In genomic region chr3:9340788-9341187, GRCm38 (mm10) we compare ENCODE assay signal across 9 mouse cellular contexts.
DNase-seq lines count a peak whose midpoint lies in the region; ATAC-seq and TF ChIP-seq lines count a peak whose summit lies in the region.
"Had no signal": no experiment of that assay in that cellular context is flagged by ENCODE, and none has a peak within 500 bp of the region (broad histone marks: within the 10 kb centered on the region; RNA-seq: fewer than 3 reads in every experiment).

No protein-coding gene starts in this region.

- H3K4me3 ChIP-seq in bone marrow macrophage, adult 2 months (ENCODE audit: insufficient read depth, low read length): peak overlapping the region; percentile 30
- peak overlapping the region; percentile 50 for H3K4me3 ChIP-seq in heart, embryonic 12.5 days
- peak overlapping the region; percentile 31 for H3K4me3 ChIP-seq in kidney, embryonic 14.5 days (ENCODE audit: low read length)
- H3K4me3 ChIP-seq in lung, embryonic 16.5 days (ENCODE audit: low read length): peak overlapping the region; percentile 34
- peak overlapping the region; percentile 15 for H3K4me3 ChIP-seq in stomach, embryonic 14.5 days (ENCODE audit: low read depth, low read length)
- H3K4me3 ChIP-seq: erythroblast, embryonic 14.5 days had no signal

- WGBS in heart, embryonic 12.5 days: 3% methylated on average over 15 of the region's 15 CpGs
- under 1% methylated on average over 15 of the region's 15 CpGs for WGBS in kidney, embryonic 14.5 days
- 2% methylated on average over 15 of the region's 15 CpGs for WGBS in lung, embryonic 16.5 days
- WGBS in stomach, embryonic 14.5 days: 1% methylated on average over 15 of the region's 15 CpGs

- TF ChIP-seq POLR2A in bone marrow macrophage, adult 2 months (IDR thresholded peaks at IDR 0.05; ENCODE audit: borderline replicate concordance, low read depth, low read length): no peak

- TF ChIP-seq CTCF in bone marrow macrophage, adult 2 months (IDR thresholded peaks at IDR 0.05; ENCODE audit: low read depth, low read length): no peak

- H3K4me2 ChIP-seq in heart, embryonic 12.5 days: peak overlapping the region; percentile 90
- peak overlapping the region; percentile 55 for H3K4me2 ChIP-seq in kidney, embryonic 14.5 days (replicated peaks; ENCODE audit: low read depth, low read length)
- peak overlapping the region; percentile 67 for H3K4me2 ChIP-seq in lung, embryonic 16.5 days (ENCODE audit: low read depth, low read length)
- peak overlapping the region; percentile 42 for H3K4me2 ChIP-seq in stomach, embryonic 14.5 days (replicated peaks; ENCODE audit: low read depth, low read length)

- no peaks in the 10 kb centered on the region for H3K36me3 ChIP-seq in heart, embryonic 12.5 days
- no peaks in the 10 kb centered on the region for H3K36me3 ChIP-seq in kidney, embryonic 14.5 days (ENCODE audit: control insufficient read depth, insufficient read depth, low read length)
- no peaks in the 10 kb centered on the region for H3K36me3 ChIP-seq in lung, embryonic 16.5 days (ENCODE audit: control insufficient read depth, insufficient read depth, low read length)
- no peaks in the 10 kb centered on the region for H3K36me3 ChIP-seq in stomach, embryonic 14.5 days (ENCODE audit: control insufficient read depth, insufficient read depth, low read length)

- peak; percentile 81 for ATAC-seq in heart, embryonic 12.5 days (ENCODE audit: insufficient number of reproducible peaks, low FRiP score)
- ATAC-seq in kidney, embryonic 14.5 days (ENCODE audit: low FRiP score, low TSS enrichment): peak; percentile 92
- ATAC-seq in lung, embryonic 16.5 days (ENCODE audit: low read depth): peak; percentile 76
- peak; percentile 84 for ATAC-seq in stomach, embryonic 14.5 days (ENCODE audit: insufficient number of reproducible peaks, insufficient read depth, low FRiP score, low read depth)
- ATAC-seq in megakaryocyte-erythroid progenitor cell, adult 5-6 weeks (replicated peaks; ENCODE audit: low FRiP score, low TSS enrichment, poor library complexity, severe bottlenecking): no peak

- peak overlapping the region; percentile 69 for H3K9ac ChIP-seq in heart, embryonic 12.5 days
- no peak overlapping the region; the same call in 1 of the 2 replicates for H3K9ac ChIP-seq in kidney, embryonic 14.5 days (ENCODE audit: low read depth, low read length)
- peak overlapping the region; percentile 53 for H3K9ac ChIP-seq in lung, embryonic 16.5 days (ENCODE audit: low read length)
- no peak overlapping the region for H3K9ac ChIP-seq in stomach, embryonic 14.5 days (replicated peaks; ENCODE audit: low read depth, low read length)

- H3K4me1 ChIP-seq in bone marrow macrophage, adult 2 months (ENCODE audit: control insufficient read depth, insufficient read depth, low read length): peaks cover 11% of the 10 kb centered on the region
- H3K4me1 ChIP-seq in heart, embryonic 12.5 days (replicated peaks): peaks cover 19% of the 10 kb centered on the region
- H3K4me1 ChIP-seq in kidney, embryonic 14.5 days (ENCODE audit: control insufficient read depth, insufficient read depth, low read length): peaks cover 4% of the 10 kb centered on the region; the same call in 1 of the 2 replicates
- peaks cover 22% of the 10 kb centered on the region for H3K4me1 ChIP-seq in lung, embryonic 16.5 days (replicated peaks; ENCODE audit: control insufficient read depth, insufficient read depth, low read length)
- H3K4me1 ChIP-seq in stomach, embryonic 14.5 days (ENCODE audit: control insufficient read depth, insufficient read depth, low read length): no peaks in the 10 kb centered on the region

- H3K9me3 ChIP-seq in heart, embryonic 12.5 days (replicated peaks): no peaks in the 10 kb centered on the region
- no peaks in the 10 kb centered on the region for H3K9me3 ChIP-seq in kidney, embryonic 14.5 days (ENCODE audit: control insufficient read depth, low read length)
- H3K9me3 ChIP-seq in lung, embryonic 16.5 days (ENCODE audit: control insufficient read depth, low read length): no peaks in the 10 kb centered on the region
- no peaks in the 10 kb centered on the region for H3K9me3 ChIP-seq in stomach, embryonic 14.5 days (ENCODE audit: control insufficient read depth, low read depth, low read length)

- 0 out of 2 replicates have a peak, but pooled peaks cover 7% of the 10 kb centered on the region for H3K27me3 ChIP-seq in heart, embryonic 12.5 days (replicated peaks)
- H3K27me3 ChIP-seq in kidney, embryonic 14.5 days (ENCODE audit: control insufficient read depth, insufficient read depth, low read length): peaks cover 3% of the 10 kb centered on the region; the same call in 1 of the 2 replicates
- H3K27me3 ChIP-seq in lung, embryonic 16.5 days (ENCODE audit: control insufficient read depth, insufficient read depth, low read depth, low read length): no peaks in the 10 kb centered on the region; the same call in 1 of the 2 replicates
- no peaks in the 10 kb centered on the region for H3K27me3 ChIP-seq in stomach, embryonic 14.5 days (ENCODE audit: control insufficient read depth, insufficient read depth, low read length)

- peak; percentile 65 to 74 for DNase-seq in cerebellum, postnatal 10 days
- DNase-seq in cerebellum, adult 9-11 months: no peak

- no peak overlapping the region for H3K27ac ChIP-seq in bone marrow macrophage, adult 2 months (ENCODE audit: insufficient read depth, low read depth, low read length)
- no peak overlapping the region for H3K27ac ChIP-seq in heart, embryonic 12.5 days (ENCODE audit: poor library complexity, severe bottlenecking)
- H3K27ac ChIP-seq in kidney, embryonic 14.5 days (ENCODE audit: low read depth, low read length): no peak overlapping the region
- H3K27ac ChIP-seq in lung, embryonic 16.5 days (ENCODE audit: low read length): no peak overlapping the region
- H3K27ac ChIP-seq in stomach, embryonic 14.5 days (ENCODE audit: low read length): no peak overlapping the region

Comparison
In these comparisons a context has a peak if more than half of its experiments do, and no peak if none do; other contexts are left out.
1. H3K9ac ChIP-seq: peak in heart, embryonic 12.5 days (single experiment) and lung, embryonic 16.5 days (single experiment); none in kidney, embryonic 14.5 days (single experiment) and stomach, embryonic 14.5 days (single experiment).
2. Peak in every context shown above with its lines, with median percentiles within 50 percentile points of each other: H3K4me3 ChIP-seq and H3K4me2 ChIP-seq.